Mouse (Mus musculus) hindbrain, embryonic 16.5 days (tissue): ENCODE data around the gene Fancl. TPM values are rescaled to one million over a fixed set of nuclear protein-coding genes. Genes with fewer than 3 reads are reported as not detected.

ENCODE experiments used
- ATAC-seq: fragments of 200-750 bp; cut with Nextera tagmentation; 2 replicates; pipeline ENCODE4 v1.8.0; 2017; ENCODE audit warnings: moderate TSS enrichment, moderate library complexity
- H3K27ac ChIP-seq: fragments of 300-500 bp; sonication (generic); 2 replicates; pipeline ENCODE4 v1.5.1; 2014; ENCODE audit warnings: low read depth, mild to moderate bottlenecking, control low read depth, low read length, moderate library complexity
- H3K27me3 ChIP-seq: fragments of 300-500 bp; sonication (generic); replicated peaks from 2 replicates; pipeline ENCODE4 v1.6.1; 2014; ENCODE audit warnings: low read length; ENCODE audit not compliant: control insufficient read depth, insufficient read depth
- H3K36me3 ChIP-seq: fragments of 300-500 bp; sonication (generic); 2 replicates; pipeline ENCODE4 v1.6.1; 2014; ENCODE audit warnings: mild to moderate bottlenecking, low read length, moderate library complexity, mixed read lengths; ENCODE audit not compliant: control insufficient read depth, insufficient read depth
- H3K4me1 ChIP-seq: fragments of 300-500 bp; sonication (generic); 2 replicates; pipeline ENCODE4 v1.6.1; 2014; ENCODE audit warnings: low read depth, low read length; ENCODE audit not compliant: control insufficient read depth, insufficient read depth
- H3K4me2 ChIP-seq: fragments of 300-500 bp; sonication (generic); 2 replicates; pipeline ENCODE4 v1.6.1; 2014; ENCODE audit warnings: mild to moderate bottlenecking, low read length, control low read depth, moderate library complexity
- H3K4me3 ChIP-seq: fragments of 300-500 bp; sonication (generic); 2 replicates; pipeline ENCODE4 v1.5.1; 2014; ENCODE audit warnings: mild to moderate bottlenecking, low read length, control low read depth, moderate library complexity
- H3K9ac ChIP-seq: fragments of 300-500 bp; sonication (generic); 2 replicates; pipeline ENCODE4 v1.6.1; 2014; ENCODE audit warnings: low read depth, mild to moderate bottlenecking, control low read depth, low read length, moderate library complexity
- H3K9me3 ChIP-seq: fragments of 300-500 bp; sonication (generic); 2 replicates; pipeline ENCODE4 v1.6.1; 2014; ENCODE audit warnings: mild to moderate bottlenecking, low read length, moderate library complexity; ENCODE audit not compliant: control insufficient read depth
- WGBS: fragments of 180-500 bp; shearing (Covaris S2); extraction: QIAGEN DNeasy Blood & Tissue Kit; methylation state at CpG from one replicate; pipeline ENCODE4 v1.1.7; 2014; 5-methylcytosine and 5-hydroxymethylcytosine counted together
- polyA plus RNA-seq: library from polyadenylated mRNA; unstranded; fragments of >200 nt; fragmentation: Nextera tagmentation; extraction: Ambion mirVana; gene quantifications from 2 replicates; pipeline ENCODE4 v1.2.1, GENCODE M21; 2015

Gene Fancl
- polyA plus RNA-seq, 1 experiment from 2014 or later = 15.2 TPM

- 90% methylated on average over 4 of the region's 4 CpGs for WGBS
- Histone ChIP-seq H3K4me2 (no peak overlapping the region), H3K27ac (no peak overlapping the region), H3K4me3 (no peak overlapping the region), H3K4me1 (no peaks in the 10 kb centered on the region), H3K36me3 (no peaks in the 10 kb centered on the region), H3K9ac (no peak overlapping the region), H3K9me3 (no peaks in the 10 kb centered on the region), H3K27me3 (no peaks in the 10 kb centered on the region)
- ATAC-seq = no peak
These were observed 68.1 kb downstream of the Fancl start for GRCm38 (mm10) chr11:26454081-26454480.

GRCm38 (mm10) chr11:26477037-26477739, 91.3 kb downstream of the Fancl start:
- Histone ChIP-seq H3K27me3 (no peaks in the 10 kb centered on the region), H3K27ac (no peak overlapping the region), H3K4me3 (no peak overlapping the region), H3K9ac (no peak overlapping the region), H3K4me2 (no peak overlapping the region), H3K4me1 (no peaks in the 10 kb centered on the region), H3K9me3 (no peaks in the 10 kb centered on the region), H3K36me3 (0 out of 2 replicates have a peak, but pooled peaks cover 2% of the 10 kb centered on the region)
- 77% methylated on average over 6 of the region's 6 CpGs for WGBS
- no peak for ATAC-seq

- Histone ChIP-seq H3K4me3 (no peak overlapping the region), H3K27ac (no peak overlapping the region), H3K4me2 (no peak overlapping the region), H3K9me3 (no peaks in the 10 kb centered on the region), H3K27me3 (no peaks in the 10 kb centered on the region), H3K4me1 (no peaks in the 10 kb centered on the region), H3K9ac (no peak overlapping the region), H3K36me3 (no peaks in the 10 kb centered on the region)
- whole genome bisulfite sequencing = 75% methylated on average over 3 of the region's 3 CpGs
- no peak for ATAC-seq
These were observed 95.8 kb downstream of the Fancl start for GRCm38 (mm10) chr11:26481691-26482242.

DNA sequence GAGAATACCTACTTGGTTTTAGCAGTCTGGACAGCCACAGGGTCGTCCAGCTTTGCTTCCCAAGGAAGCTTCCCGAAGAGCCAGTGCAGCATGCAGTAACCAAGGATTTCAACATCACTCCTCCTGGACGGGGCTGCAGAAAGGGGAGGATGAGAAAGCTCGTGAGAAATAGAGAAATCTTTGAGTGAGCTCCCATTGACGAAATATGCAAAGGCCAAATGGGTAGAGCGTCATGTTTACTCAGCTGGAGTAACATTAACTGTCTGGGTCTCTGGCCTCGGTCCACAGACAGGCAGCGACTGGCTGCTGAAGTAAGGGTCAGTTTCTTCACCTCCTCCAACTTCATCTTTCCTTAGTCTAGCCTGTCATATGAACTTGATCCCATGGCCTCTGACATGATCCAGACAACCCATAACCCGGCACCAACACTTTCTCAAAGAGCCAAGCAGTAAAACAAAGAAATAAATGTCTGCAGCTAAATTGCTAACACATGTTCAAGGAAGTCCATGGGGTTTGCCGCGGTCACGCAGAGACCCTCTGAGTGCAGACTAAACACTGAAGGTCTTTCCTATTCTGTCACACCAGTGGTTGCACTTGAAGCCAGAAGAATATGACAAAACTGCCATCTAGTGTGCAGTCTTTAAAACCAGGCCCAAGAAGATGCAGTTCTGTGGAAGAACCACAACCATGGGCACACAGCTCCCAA, 104.0 kb downstream of the Fancl start:
- Histone ChIP-seq H3K4me3 (no peak overlapping the region), H3K27me3 (no peaks in the 10 kb centered on the region), H3K36me3 (no peaks in the 10 kb centered on the region), H3K9ac (no peak overlapping the region), H3K9me3 (no peaks in the 10 kb centered on the region), H3K4me1 (no peaks in the 10 kb centered on the region; the same call in 1 of the 2 replicates), H3K27ac (no peak overlapping the region), H3K4me2 (no peak overlapping the region)
- WGBS = 74% methylated on average over 12 of the region's 12 CpGs
- peak; percentile 90 for ATAC-seq

DNA sequence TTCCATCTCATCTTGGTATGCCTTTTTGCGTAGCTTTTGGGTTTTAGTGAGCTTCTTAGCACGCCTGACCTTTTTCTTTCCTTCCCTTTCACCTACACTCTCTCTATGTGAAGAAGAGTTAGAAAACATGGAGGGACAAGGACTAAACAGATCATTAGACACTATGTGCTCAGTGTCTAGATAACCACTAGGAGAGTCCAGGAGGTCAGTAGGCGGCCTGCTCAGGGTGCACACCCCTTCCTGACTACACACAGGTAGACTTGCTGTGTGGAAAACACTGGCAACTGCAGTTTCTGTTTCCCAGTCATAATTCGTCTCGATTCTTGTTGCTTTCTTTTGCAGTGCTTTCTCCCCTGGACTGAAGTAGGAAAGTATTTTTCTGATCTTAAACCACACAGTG, 110.0 kb downstream of the Fancl start:
- ATAC-seq = no peak
- no peak overlapping the region for H3K27ac ChIP-seq
- H3K9me3 ChIP-seq = no peaks in the 10 kb centered on the region
- H3K4me2 ChIP-seq = no peak overlapping the region
- no peaks in the 10 kb centered on the region for H3K4me1 ChIP-seq
- H3K36me3 ChIP-seq = no peaks in the 10 kb centered on the region
- H3K4me3 ChIP-seq = no peak overlapping the region
- WGBS = 91% methylated on average over 5 of the region's 5 CpGs
- H3K9ac ChIP-seq = no peak overlapping the region
- H3K27me3 ChIP-seq = no peaks in the 10 kb centered on the region

GRCm38 (mm10) chr11:26513683-26514082, 127.7 kb downstream of the Fancl start:
- Histone ChIP-seq H3K4me2 (no peak overlapping the region), H3K4me3 (no peak overlapping the region), H3K27me3 (no peaks in the 10 kb centered on the region), H3K27ac (no peak overlapping the region), H3K9me3 (no peaks in the 10 kb centered on the region), H3K9ac (no peak overlapping the region), H3K4me1 (no peaks in the 10 kb centered on the region), H3K36me3 (no peaks in the 10 kb centered on the region)
- ATAC-seq = no peak

GRCm38 (mm10) chr11:26516086-26516485, 130.2 kb downstream of the Fancl start:
- 67% methylated on average over 2 of the region's 2 CpGs for WGBS
- Histone ChIP-seq H3K4me3 (no peak overlapping the region), H3K27ac (no peak overlapping the region), H3K9me3 (no peaks in the 10 kb centered on the region), H3K4me1 (no peaks in the 10 kb centered on the region), H3K9ac (no peak overlapping the region), H3K36me3 (no peaks in the 10 kb centered on the region), H3K27me3 (no peaks in the 10 kb centered on the region), H3K4me2 (no peak overlapping the region)
- ATAC-seq = no peak

GRCm38 (mm10) chr11:26518991-26519390, 133.1 kb downstream of the Fancl start:
- 91% methylated on average over 3 of the region's 3 CpGs for whole genome bisulfite sequencing
- H3K36me3 ChIP-seq = no peaks in the 10 kb centered on the region
- no peak overlapping the region for H3K4me3 ChIP-seq

More at GRCm38 (mm10) chr11:26518991-26519390, 133.1 kb downstream of the Fancl start:
- Histone ChIP-seq H3K27me3 (no peaks in the 10 kb centered on the region), H3K9ac (no peak overlapping the region), H3K4me2 (no peak overlapping the region), H3K9me3 (no peaks in the 10 kb centered on the region), H3K4me1 (no peaks in the 10 kb centered on the region), H3K27ac (no peak overlapping the region)
- no peak for ATAC-seq
